Mouse (Mus musculus): Measurements from ENCODE around the gene Ugt3a2.

DNA sequence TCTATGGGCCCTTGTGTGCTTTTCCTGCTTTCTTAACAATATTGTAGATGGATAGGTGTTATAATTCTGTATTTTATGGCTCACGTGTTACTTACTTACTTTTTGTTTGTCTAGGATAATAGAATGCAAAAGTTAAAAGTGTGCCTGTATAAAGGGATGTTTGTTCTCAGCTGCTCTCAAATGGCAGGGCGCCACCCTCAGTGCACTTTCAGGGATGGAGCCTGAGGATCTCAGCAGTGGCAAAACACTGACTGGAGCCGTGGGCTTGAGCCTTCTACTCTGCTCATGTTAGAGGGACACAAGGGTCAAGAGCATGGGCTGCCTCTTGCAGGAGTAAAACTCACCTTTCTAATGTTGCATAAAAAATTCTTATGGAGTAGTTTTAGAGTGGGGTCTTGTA, 1.7 kb downstream of the Ugt3a2 start:
- TF ChIP-seq CTCF (IDR thresholded peaks at IDR 0.05) (no peak), POLR2A (IDR thresholded peaks at IDR 0.05; ENCODE audit: insufficient read depth, low read depth, low read length) (no peak)
